ENCODE assay signal across 9 mouse cellular contexts in the genomic region with DNA sequence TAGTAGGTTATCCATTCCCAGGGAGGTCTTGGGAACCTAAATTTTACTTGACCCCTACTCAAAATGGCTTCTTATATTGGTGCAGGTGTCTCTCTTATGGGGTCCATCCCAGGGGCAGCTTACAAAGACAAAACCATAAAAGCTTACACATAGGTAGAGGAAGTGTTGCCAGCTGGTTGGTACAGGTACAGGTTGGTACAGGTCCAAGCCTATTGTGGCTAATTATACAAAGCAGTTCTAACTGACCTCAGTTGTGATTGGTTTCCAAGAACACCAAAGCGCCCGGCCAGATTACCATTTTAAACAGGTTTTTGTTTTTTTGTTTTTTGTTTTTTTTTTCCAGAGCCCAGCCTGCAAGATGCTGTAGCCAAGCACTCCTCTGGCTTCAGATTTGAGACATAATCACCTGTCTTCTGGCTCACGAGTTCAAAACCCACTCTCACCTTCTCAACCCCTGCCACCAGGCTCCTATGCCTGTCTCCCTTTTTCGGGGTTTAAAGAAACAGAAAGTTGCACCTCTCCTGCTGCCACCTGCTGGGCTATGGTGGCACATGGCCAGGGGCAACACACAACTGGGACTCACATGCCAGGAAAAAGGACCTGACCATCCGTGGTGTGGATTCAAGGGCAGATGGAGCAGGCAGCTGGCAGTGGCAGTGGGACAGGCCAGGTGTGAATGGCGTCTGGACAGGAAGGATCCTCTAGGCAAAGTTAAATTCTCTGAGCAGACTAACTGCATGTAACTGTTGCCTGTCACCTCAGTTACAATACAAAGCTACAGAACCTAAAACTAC. TPM values are rescaled to one million over a fixed set of nuclear protein-coding genes. Genes with fewer than 3 reads are reported as not detected.
A peak's percentile ranks its signal among the peaks of the same experiment; 100 is the strongest.
DNase-seq lines count a peak whose midpoint lies in the region; ATAC-seq and TF ChIP-seq lines count a peak whose summit lies in the region.
"Had no signal": no experiment of that assay in that cellular context is flagged by ENCODE, and none has a peak within 500 bp of the region (broad histone marks: within the 10 kb centered on the region; RNA-seq: fewer than 3 reads in every experiment).

No protein-coding gene starts in this region.

- WGBS in forebrain, postnatal 0 days, result 54% methylated on average over 6 of the region's 6 CpGs
- WGBS in forebrain, embryonic 13.5 days, result 69% methylated on average over 6 of the region's 6 CpGs
- WGBS in kidney, adult 2 months, result 33% methylated on average over 6 of the region's 6 CpGs

- TF ChIP-seq CTCF in forebrain, postnatal 0 days (IDR thresholded peaks at IDR 0.05; ENCODE audit: low read depth), result peak; percentile 24
- peak; percentile 60 for TF ChIP-seq CTCF in kidney, adult 2 months (conservative IDR thresholded peaks at IDR 0.05; ENCODE audit: insufficient read depth, insufficient read length, low read depth, low read length)

- no peak overlapping the region for H3K9ac ChIP-seq in forebrain, postnatal 0 days
- no peak overlapping the region for H3K9ac ChIP-seq in forebrain, embryonic 13.5 days
- peak overlapping the region; percentile 26; the same call in 1 of the 2 replicates for H3K9ac ChIP-seq in ES-E14 (ENCODE audit: insufficient read depth, low read depth, low read length, poor library complexity, severe bottlenecking)
- H3K9ac ChIP-seq: midbrain, embryonic 12.5 days had no signal

- in situ Hi-C loops in ES-E14 (cut with MboI; ENCODE audit: low sequenced_read_pairs in 2 of 2, unreplicated experiment in 2 of 2), result no loop called here

- DNase-seq in forebrain, postnatal 0 days, result no peak
- no peak for DNase-seq in ES-E14 (ENCODE audit: low read depth, low spot score)
- peak; percentile 89 for DNase-seq in kidney, adult 2 months
- DNase-seq in layer of hippocampus, adult 8-10 months (ENCODE audit: low spot score in 2 of 2), result no peak
- DNase-seq in cerebellum, adult 18-20 months, result no peak
- no peak for DNase-seq in layer of hippocampus, adult 9-11 months

- H3K4me1 ChIP-seq in forebrain, postnatal 0 days (ENCODE audit: insufficient read depth), result no peaks in the 10 kb centered on the region
- no peaks in the 10 kb centered on the region for H3K4me1 ChIP-seq in forebrain, embryonic 13.5 days
- H3K4me1 ChIP-seq in ES-E14 (ENCODE audit: control insufficient read depth in 2 of 2, insufficient read depth in 2 of 2, low read length in 2 of 2, poor library complexity in 1 of 2), result peaks cover 6 to 7% of the 10 kb centered on the region in 2 experiments
- H3K4me1 ChIP-seq in kidney, adult 2 months (ENCODE audit: control insufficient read depth, insufficient read depth, low read length), result peaks cover 12% of the 10 kb centered on the region
- H3K4me1 ChIP-seq in megakaryocyte, embryonic 14.5 days, result peaks cover 24% of the 10 kb centered on the region
- H3K4me1 ChIP-seq: midbrain, embryonic 12.5 days had no signal

- no peaks in the 10 kb centered on the region for H3K9me3 ChIP-seq in forebrain, postnatal 0 days (ENCODE audit: low read length)
- no peaks in the 10 kb centered on the region for H3K9me3 ChIP-seq in forebrain, embryonic 13.5 days (replicated peaks)
- H3K9me3 ChIP-seq in ES-E14 (ENCODE audit: control insufficient read depth, insufficient read depth, low read depth, low read length), result no peaks in the 10 kb centered on the region
- H3K9me3 ChIP-seq in megakaryocyte, embryonic 14.5 days, result no peaks in the 10 kb centered on the region
- H3K9me3 ChIP-seq: midbrain, embryonic 12.5 days had no signal

- no peak overlapping the region for H3K4me2 ChIP-seq in forebrain, postnatal 0 days (ENCODE audit: low read depth)
- H3K4me2 ChIP-seq in forebrain, embryonic 13.5 days, result no peak overlapping the region
- H3K4me2 ChIP-seq: midbrain, embryonic 12.5 days had no signal

- no peak for TF ChIP-seq POLR2A in kidney, adult 2 months (IDR thresholded peaks at IDR 0.05; ENCODE audit: low read depth, low read length)

- ATAC-seq in forebrain, postnatal 0 days, result no peak
- ATAC-seq in forebrain, embryonic 13.5 days, result no peak

- no peak overlapping the region for H3K27ac ChIP-seq in forebrain, postnatal 0 days (ENCODE audit: low read depth, low read length)
- no peak overlapping the region for H3K27ac ChIP-seq in forebrain, embryonic 13.5 days
- peak overlapping the region; percentile 40; the same call in 1 of the 2 replicates for H3K27ac ChIP-seq in ES-E14 (ENCODE audit: insufficient read depth, low read depth, low read length, poor library complexity, severe bottlenecking)
- peak overlapping the region; percentile 69 for H3K27ac ChIP-seq in kidney, adult 2 months (ENCODE audit: insufficient read depth, low read depth, low read length)
- H3K27ac ChIP-seq: midbrain, embryonic 12.5 days had no signal

- H3K36me3 ChIP-seq in forebrain, postnatal 0 days (ENCODE audit: insufficient read depth), result no peaks in the 10 kb centered on the region
- H3K36me3 ChIP-seq in forebrain, embryonic 13.5 days (ENCODE audit: poor library complexity, severe bottlenecking), result no peaks in the 10 kb centered on the region
- H3K36me3 ChIP-seq in ES-E14 (ENCODE audit: control insufficient read depth, insufficient read depth, low read length, poor library complexity, severe bottlenecking), result no peaks in the 10 kb centered on the region
- H3K36me3 ChIP-seq in kidney, adult 2 months (ENCODE audit: control insufficient read depth, insufficient read depth, low read length), result no peaks in the 10 kb centered on the region
- H3K36me3 ChIP-seq in megakaryocyte, embryonic 14.5 days (replicated peaks; ENCODE audit: low read length), result no peaks in the 10 kb centered on the region
- H3K36me3 ChIP-seq: midbrain, embryonic 12.5 days had no signal

- no peak overlapping the region for H3K4me3 ChIP-seq in forebrain, postnatal 0 days (ENCODE audit: low read depth, low read length)
- H3K4me3 ChIP-seq in forebrain, embryonic 13.5 days, result no peak overlapping the region
- no peak overlapping the region for H3K4me3 ChIP-seq in ES-E14 (ENCODE audit: insufficient read depth in 1 of 2, low read depth in 1 of 2, low read length in 2 of 2, poor library complexity in 1 of 2, severe bottlenecking in 1 of 2)
- H3K4me3 ChIP-seq in kidney, adult 2 months (ENCODE audit: insufficient read depth, low read depth, low read length), result no peak overlapping the region
- H3K4me3 ChIP-seq in megakaryocyte, embryonic 14.5 days (replicated peaks), result peak overlapping the region; percentile 59
- H3K4me3 ChIP-seq: midbrain, embryonic 12.5 days had no signal

- H3K27me3 ChIP-seq in forebrain, postnatal 0 days (ENCODE audit: insufficient read depth, low read length), result no peaks in the 10 kb centered on the region
- H3K27me3 ChIP-seq in forebrain, embryonic 13.5 days, result no peaks in the 10 kb centered on the region
- H3K27me3 ChIP-seq in kidney, adult 2 months (replicated peaks; ENCODE audit: control insufficient read depth, insufficient read depth, low read length), result no peaks in the 10 kb centered on the region
- H3K27me3 ChIP-seq in megakaryocyte, embryonic 14.5 days (replicated peaks), result no peaks in the 10 kb centered on the region
- H3K27me3 ChIP-seq: midbrain, embryonic 12.5 days had no signal

TF ChIP-seq in ES-E14, 5 proteins besides CTCF, POLR2A, EP300 and RAD21:
- TF ChIP-seq ZNF384 (IDR thresholded peaks at IDR 0.05; ENCODE audit: low read depth, low read length) (no peak), HCFC1 (IDR thresholded peaks at IDR 0.05; ENCODE audit: borderline replicate concordance, insufficient read depth, low read length) (no peak), MAFK (IDR thresholded peaks at IDR 0.05; ENCODE audit: insufficient read depth, low read depth, low read length) (no peak), ZC3H11A (IDR thresholded peaks at IDR 0.05; ENCODE audit: borderline replicate concordance, low read depth, low read length) (no peak), CHD2 (IDR thresholded peaks at IDR 0.05; ENCODE audit: low read depth, low read length) (no peak)

RNA-seq across cellular contexts. Expression of gene Hnrnpa3, which starts 22.6 kb away (rescaled TPM):
- 85.7 and 107 TPM in 2 replicates for total RNA-seq in forebrain, postnatal 0 days (2014; rRNA removed)
- 101 and 132 TPM in 2 replicates for polyA plus RNA-seq in forebrain, postnatal 0 days (2015; fragmentation: Nextera tagmentation; extraction: Ambion mirVana)
- polyA plus RNA-seq in forebrain, embryonic 13.5 days (2015; fragmentation: Nextera tagmentation; extraction: Ambion mirVana), result 354 and 365 TPM in 2 replicates
- total RNA-seq in ES-E14 (2012; rRNA removed), result 101 and 166 TPM in 2 replicates
- polyA plus RNA-seq in kidney, adult 2 months (2012; rRNA removed), result 16.2 and 34.0 TPM in 2 replicates
- polyA plus RNA-seq in megakaryocyte, embryonic 14.5 days (2012; ENCODE audit: insufficient read depth, low replicate concordance), result 28.2 and 136 TPM in 2 replicates
- 100 to 1,000 TPM; 271 to 283 (median 276) TPM for total RNA-seq in layer of hippocampus, adult 8-10 months (2022)

Comparison
In these comparisons a context has a peak if more than half of its experiments do, and no peak if none do; other contexts are left out.
1. H3K27ac ChIP-seq: peak in ES-E14 (single experiment) and kidney, adult 2 months (single experiment); none in forebrain, postnatal 0 days (single experiment) and forebrain, embryonic 13.5 days (single experiment).